Mouse (Mus musculus): Measurements from ENCODE around the gene Ugt1a5. TPM values are rescaled to one million over a fixed set of nuclear protein-coding genes. Genes with fewer than 3 reads are reported as not detected.

Ugt1a5 gene
- total and polyA plus RNA-seq, 2 experiments from 2014 or later: 0.26 TPM; not detected in 1

DNA sequence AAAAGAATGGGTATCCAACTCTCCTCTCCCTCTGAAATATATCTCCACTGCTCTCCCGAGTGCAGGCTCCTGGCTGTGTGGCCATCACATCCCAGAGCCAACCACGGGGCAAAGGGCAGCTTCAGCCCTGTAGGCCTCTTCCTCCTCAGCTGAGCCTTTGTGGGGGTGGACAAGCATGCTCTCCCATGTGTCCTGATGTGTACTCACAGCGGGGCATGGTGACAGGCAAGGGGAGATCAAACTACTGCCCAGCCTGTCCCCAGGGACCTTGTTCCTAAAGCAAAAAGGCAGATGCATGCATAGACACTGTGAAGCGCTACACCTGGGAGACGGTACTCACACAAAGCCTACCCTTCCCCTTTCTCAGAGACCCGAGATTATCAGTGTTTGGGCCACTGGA, 94.3 kb downstream of the Ugt1a5 start:
- Histone ChIP-seq H3K9ac (replicated peaks; ENCODE audit: low read length) (no peak overlapping the region), H3K4me1 (ENCODE audit: insufficient read depth, low read length) (no peaks in the 10 kb centered on the region), H3K36me3 (ENCODE audit: insufficient read depth, low read length) (peaks cover 45% of the 10 kb centered on the region), H3K4me2 (ENCODE audit: low read depth, low read length) (no peak overlapping the region), H3K9me3 (ENCODE audit: low read length) (peaks cover 23% of the 10 kb centered on the region; the same call in 1 of the 2 replicates), H3K27me3 (ENCODE audit: insufficient read depth, low read length) (no peaks in the 10 kb centered on the region), H3K27ac (no peak overlapping the region), H3K4me3 (ENCODE audit: low read length) (no peak overlapping the region)
- DNase-seq (ENCODE audit: low spot score) (no peak), ATAC-seq (no peak)
- TF ChIP-seq CTCF (IDR thresholded peaks at IDR 0.05; ENCODE audit: low read depth): no peak
- WGBS: 76% methylated on average over 6 of the region's 6 CpGs

DNA sequence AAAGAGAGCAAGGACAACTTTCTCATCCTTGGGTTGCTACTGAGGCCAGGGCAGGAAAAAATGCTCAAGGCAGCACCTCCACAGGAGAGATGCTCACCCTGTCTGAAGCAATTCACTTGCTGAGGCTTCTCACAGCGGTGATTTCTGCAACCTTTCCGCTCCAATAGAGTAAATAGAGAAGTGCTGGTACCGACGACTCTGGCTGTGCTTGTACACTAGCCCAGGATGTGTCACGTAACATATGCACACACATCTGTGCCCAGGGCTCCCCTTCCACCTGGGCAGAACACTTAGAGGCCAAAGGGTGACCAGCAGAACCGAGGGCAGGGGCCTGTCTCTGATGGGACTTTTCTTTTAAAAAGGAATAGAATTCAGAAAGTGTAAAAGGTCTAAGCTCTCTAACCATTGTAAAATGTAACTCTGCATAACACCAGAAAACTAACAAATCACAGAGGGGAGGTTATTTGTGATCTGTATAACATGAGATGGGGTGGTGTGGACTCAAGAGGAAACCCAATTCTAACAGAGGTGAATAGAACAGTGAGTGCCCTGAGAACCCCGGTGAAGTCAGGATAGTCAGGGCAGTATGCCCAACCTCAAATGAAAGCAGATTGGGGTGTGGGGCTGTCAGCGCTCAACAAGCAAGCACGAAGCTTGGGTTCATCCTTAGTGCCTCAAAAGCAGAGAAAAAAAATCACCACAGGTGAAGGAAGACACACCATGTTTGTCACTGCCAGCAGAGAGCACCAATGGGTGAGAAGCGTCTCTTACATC, 95.0 kb downstream of the Ugt1a5 start:
- Histone ChIP-seq H3K27me3 (ENCODE audit: insufficient read depth, low read length) (no peaks in the 10 kb centered on the region), H3K4me1 (ENCODE audit: insufficient read depth, low read length) (no peaks in the 10 kb centered on the region), H3K36me3 (ENCODE audit: insufficient read depth, low read length) (peaks cover 52% of the 10 kb centered on the region), H3K9ac (replicated peaks; ENCODE audit: low read length) (no peak overlapping the region), H3K9me3 (ENCODE audit: low read length) (peaks cover 16% of the 10 kb centered on the region; the same call in 1 of the 2 replicates), H3K4me3 (ENCODE audit: low read length) (no peak overlapping the region), H3K4me2 (ENCODE audit: low read depth, low read length) (no peak overlapping the region), H3K27ac (no peak overlapping the region)
- ATAC-seq: no peak
- 78% methylated on average over 10 of the region's 10 CpGs for WGBS
- DNase-seq (ENCODE audit: low spot score): no peak
- no peak for TF ChIP-seq CTCF (IDR thresholded peaks at IDR 0.05; ENCODE audit: low read depth)

DNA sequence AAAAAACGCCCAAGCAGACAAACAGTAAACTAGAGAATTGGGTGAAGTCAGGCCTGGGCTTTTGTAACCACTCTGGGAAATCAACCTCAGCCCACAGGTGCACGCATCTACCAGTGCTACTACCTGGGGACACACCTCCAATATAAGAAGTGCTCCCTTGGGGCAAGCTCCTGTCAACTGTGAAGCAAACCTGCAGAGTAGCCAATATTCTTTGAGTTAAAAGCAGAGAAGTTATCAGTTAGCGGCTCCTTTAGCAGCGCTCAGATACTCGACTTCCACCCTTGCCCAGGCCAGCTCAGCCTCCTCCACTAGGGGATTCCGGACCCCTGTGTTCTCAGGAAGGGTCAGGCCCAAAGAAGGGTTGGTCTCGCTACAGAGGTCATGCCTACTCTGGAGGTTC, 95.9 kb downstream of the Ugt1a5 start:
- no peak overlapping the region for H3K4me2 ChIP-seq (ENCODE audit: low read depth, low read length)
- ATAC-seq: no peak

DNA sequence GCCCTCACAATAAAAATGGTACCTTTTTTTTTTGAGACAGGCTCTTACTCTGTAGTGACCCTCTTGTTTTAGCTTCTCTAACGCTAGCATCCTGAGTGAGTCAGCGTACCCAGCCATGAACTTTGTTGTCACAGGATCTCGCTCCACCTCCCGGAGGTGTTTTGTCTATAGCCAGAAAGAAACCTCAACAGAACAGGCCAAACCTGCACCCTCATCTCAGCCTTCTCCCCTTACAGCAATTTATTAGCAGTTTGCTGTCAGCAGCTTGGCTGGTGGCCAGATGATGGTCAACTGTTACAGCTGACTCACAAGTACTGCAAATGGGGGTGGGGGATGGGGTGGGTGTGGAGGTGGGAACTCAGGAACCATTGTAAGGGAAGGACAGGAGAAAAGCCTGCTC, 96.4 kb downstream of the Ugt1a5 start:
- H3K9ac ChIP-seq (replicated peaks; ENCODE audit: low read length): no peak overlapping the region
- H3K4me2 ChIP-seq (ENCODE audit: low read depth, low read length): no peak overlapping the region
- DNase-seq (ENCODE audit: low spot score) (peak; percentile 75), ATAC-seq (no peak)
- no peak for TF ChIP-seq CTCF (IDR thresholded peaks at IDR 0.05; ENCODE audit: low read depth)
- no peak overlapping the region for H3K27ac ChIP-seq
- no peak overlapping the region for H3K4me3 ChIP-seq (ENCODE audit: low read length)
- no peaks in the 10 kb centered on the region for H3K27me3 ChIP-seq (ENCODE audit: insufficient read depth, low read length)
- H3K36me3 ChIP-seq (ENCODE audit: insufficient read depth, low read length): peaks cover 66% of the 10 kb centered on the region
- H3K4me1 ChIP-seq (ENCODE audit: insufficient read depth, low read length): no peaks in the 10 kb centered on the region
- 80% methylated on average over 4 of the region's 4 CpGs for WGBS
- H3K9me3 ChIP-seq (ENCODE audit: low read length): peaks cover 2% of the 10 kb centered on the region; the same call in 1 of the 2 replicates

More for the DNA sequence above, 95.9 kb downstream of the Ugt1a5 start:
- DNase-seq (ENCODE audit: low spot score): no peak
- no peak overlapping the region for H3K9ac ChIP-seq (replicated peaks; ENCODE audit: low read length)
- H3K27ac ChIP-seq: no peak overlapping the region
- no peak overlapping the region for H3K4me3 ChIP-seq (ENCODE audit: low read length)
- peaks cover 7% of the 10 kb centered on the region; the same call in 1 of the 2 replicates for H3K9me3 ChIP-seq (ENCODE audit: low read length)
- 85% methylated on average over 7 of the region's 7 CpGs for WGBS
- peaks cover 61% of the 10 kb centered on the region for H3K36me3 ChIP-seq (ENCODE audit: insufficient read depth, low read length)
- no peaks in the 10 kb centered on the region for H3K4me1 ChIP-seq (ENCODE audit: insufficient read depth, low read length)
- no peaks in the 10 kb centered on the region for H3K27me3 ChIP-seq (ENCODE audit: insufficient read depth, low read length)
- TF ChIP-seq CTCF (IDR thresholded peaks at IDR 0.05; ENCODE audit: low read depth): no peak

DNA sequence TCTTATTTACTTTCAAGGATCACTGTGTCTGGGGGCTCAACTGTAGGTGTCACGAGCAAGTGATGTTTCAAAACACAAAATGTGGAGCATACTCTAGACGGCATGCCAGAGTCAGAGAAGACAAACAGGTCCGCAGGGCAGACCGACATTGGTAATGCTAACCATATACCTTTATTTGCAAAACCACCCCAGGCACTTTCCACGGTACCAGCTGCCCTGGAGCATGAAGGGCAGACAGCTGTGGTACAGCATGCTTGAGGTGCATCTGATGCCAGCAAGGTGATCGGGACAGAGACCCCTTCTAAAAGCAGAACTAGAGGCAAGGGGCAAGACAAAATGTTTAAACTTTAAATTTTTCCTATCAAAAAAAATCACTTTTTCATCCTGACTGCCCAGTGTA, 97.1 kb downstream of the Ugt1a5 start:
- no peaks in the 10 kb centered on the region for H3K4me1 ChIP-seq (ENCODE audit: insufficient read depth, low read length)
- no peak for ATAC-seq

DNA sequence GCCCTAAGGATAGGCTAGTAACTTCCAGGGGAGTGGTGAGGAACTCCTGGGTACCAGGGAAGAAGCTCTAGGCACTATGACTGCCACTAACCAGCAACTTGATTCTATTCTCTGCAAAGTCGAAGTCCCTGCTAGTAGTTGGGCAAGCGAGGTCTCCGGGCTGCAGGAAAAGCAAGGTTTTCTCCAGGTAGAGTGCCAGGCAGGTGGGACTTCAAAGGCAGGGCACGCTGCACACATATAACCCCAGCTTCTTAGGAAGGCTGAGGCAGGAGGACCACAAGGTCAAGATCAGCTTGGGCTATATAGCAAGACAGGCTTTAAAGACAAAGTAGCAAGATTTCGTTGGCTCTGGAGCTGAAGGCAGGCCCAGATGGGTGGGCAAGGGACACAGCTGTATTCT, 98.0 kb downstream of the Ugt1a5 start:
- no peak overlapping the region for H3K9ac ChIP-seq (replicated peaks; ENCODE audit: low read length)
- DNase-seq (ENCODE audit: low spot score): no peak
- no peak for ATAC-seq

More for the DNA sequence above, 97.1 kb downstream of the Ugt1a5 start:
- H3K27me3 ChIP-seq (ENCODE audit: insufficient read depth, low read length): no peaks in the 10 kb centered on the region
- H3K4me2 ChIP-seq (ENCODE audit: low read depth, low read length): no peak overlapping the region
- H3K9ac ChIP-seq (replicated peaks; ENCODE audit: low read length): no peak overlapping the region
- no peak for TF ChIP-seq CTCF (IDR thresholded peaks at IDR 0.05; ENCODE audit: low read depth)
- no peak overlapping the region for H3K27ac ChIP-seq
- H3K9me3 ChIP-seq (ENCODE audit: low read length): no peaks in the 10 kb centered on the region
- peaks cover 73% of the 10 kb centered on the region for H3K36me3 ChIP-seq (ENCODE audit: insufficient read depth, low read length)
- WGBS: 76% methylated on average over 6 of the region's 6 CpGs
- no peak overlapping the region for H3K4me3 ChIP-seq (ENCODE audit: low read length)
- DNase-seq (ENCODE audit: low spot score): no peak

DNA sequence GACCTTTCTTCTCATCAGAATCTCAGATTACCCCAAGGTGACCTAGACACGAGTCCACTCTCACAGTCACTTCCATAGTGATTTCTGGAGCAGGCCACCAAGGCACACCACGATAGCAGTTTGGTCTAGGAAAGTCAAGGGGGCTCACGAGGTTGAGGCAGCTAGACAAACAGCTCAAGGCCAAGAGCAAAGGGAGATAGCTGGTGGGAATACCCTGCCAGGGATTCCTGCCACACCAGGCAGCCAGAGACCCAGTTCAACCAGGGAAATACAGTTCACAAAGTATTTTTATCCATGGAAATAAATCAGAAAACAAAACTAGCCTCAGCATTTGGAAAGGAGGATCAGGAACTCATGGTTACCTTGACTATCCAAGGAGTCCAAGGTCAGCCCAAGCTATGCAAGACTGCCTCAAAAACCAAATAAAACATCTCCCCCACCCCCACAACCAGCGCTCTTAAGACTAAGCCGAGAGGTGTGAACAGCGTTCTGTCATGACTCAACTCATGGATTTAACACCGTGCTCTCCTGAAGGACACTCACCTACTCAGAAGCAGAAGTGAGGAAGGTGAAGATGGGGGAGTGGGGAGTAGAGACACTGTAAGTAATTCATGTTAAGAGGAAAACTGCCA, 98.5 kb downstream of the Ugt1a5 start:
- H3K27ac ChIP-seq: no peak overlapping the region
- TF ChIP-seq CTCF (IDR thresholded peaks at IDR 0.05; ENCODE audit: low read depth): no peak
- H3K4me1 ChIP-seq (ENCODE audit: insufficient read depth, low read length): no peaks in the 10 kb centered on the region
- ATAC-seq (no peak), DNase-seq (ENCODE audit: low spot score) (no peak)
- no peaks in the 10 kb centered on the region for H3K27me3 ChIP-seq (ENCODE audit: insufficient read depth, low read length)
- no peak overlapping the region for H3K4me3 ChIP-seq (ENCODE audit: low read length)
- no peak overlapping the region for H3K4me2 ChIP-seq (ENCODE audit: low read depth, low read length)
- peaks cover 87% of the 10 kb centered on the region for H3K36me3 ChIP-seq (ENCODE audit: insufficient read depth, low read length)
- 91% methylated on average over 7 of the region's 7 CpGs for WGBS
- H3K9me3 ChIP-seq (ENCODE audit: low read length): no peaks in the 10 kb centered on the region
- no peak overlapping the region for H3K9ac ChIP-seq (replicated peaks; ENCODE audit: low read length)

More for the DNA sequence above, 98.0 kb downstream of the Ugt1a5 start:
- no peak for TF ChIP-seq CTCF (IDR thresholded peaks at IDR 0.05; ENCODE audit: low read depth)
- no peak overlapping the region for H3K4me2 ChIP-seq (ENCODE audit: low read depth, low read length)
- H3K9me3 ChIP-seq (ENCODE audit: low read length): no peaks in the 10 kb centered on the region
- WGBS: 94% methylated on average over 5 of the region's 5 CpGs
- H3K36me3 ChIP-seq (ENCODE audit: insufficient read depth, low read length): peaks cover 81% of the 10 kb centered on the region
- no peaks in the 10 kb centered on the region for H3K4me1 ChIP-seq (ENCODE audit: insufficient read depth, low read length)
- no peak overlapping the region for H3K4me3 ChIP-seq (ENCODE audit: low read length)
- H3K27ac ChIP-seq: no peak overlapping the region
- H3K27me3 ChIP-seq (ENCODE audit: insufficient read depth, low read length): no peaks in the 10 kb centered on the region
